Mouse (Mus musculus) left cerebral cortex, adult 8-10 months (tissue): ENCODE results near the gene Fgd4. TPM values are rescaled to one million over a fixed set of nuclear protein-coding genes. Genes with fewer than 3 reads are reported as not detected.
"Not testable (repeated sequence)": the region's sequence is repeated elsewhere in the genome, so short reads cannot be mapped to it uniquely, and the experiment has no call there.

Source experiments
- DNase-seq, 2 experiments: peaks; one replicate each; pipeline ENCODE4 v3.0.0; 2022; ENCODE audit warnings: low spot score in 2 of 2
- total RNA-seq, 4 experiments: library from RNA; stranded (reverse); gene quantifications; 2 replicates each; pipeline ENCODE4 v1.2.4; 2022

Gene Fgd4
- total RNA-seq, 4 experiments from 2014 or later = 27.5 to 33.1 (median 28.9) TPM

- DNase-seq = no peak
Measured at GRCm38 (mm10) chr16:16546657-16547056, 53.7 kb downstream of the Fgd4 start.

- DNase-seq = no peak
Measured at GRCm38 (mm10) chr16:16542956-16543441, 57.4 kb downstream of the Fgd4 start.

GRCm38 (mm10) chr16:16539396-16539795 lies 61.0 kb downstream of the Fgd4 start:
- DNase-seq = not testable (repeated sequence)

GRCm38 (mm10) chr16:16535232-16535631 lies 65.1 kb downstream of the Fgd4 start:
- no peak for DNase-seq

- DNase-seq = no peak
Measured at GRCm38 (mm10) chr16:16528014-16528413, 72.3 kb downstream of the Fgd4 start.

GRCm38 (mm10) chr16:16527267-16527666 lies 73.1 kb downstream of the Fgd4 start:
- DNase-seq = peak in 1 of 2 experiments; percentile 35

GRCm38 (mm10) chr16:16526741-16527105 lies 73.6 kb downstream of the Fgd4 start:
- DNase-seq = no peak

- no peak for DNase-seq
Measured at GRCm38 (mm10) chr16:16526097-16526740, 74.1 kb downstream of the Fgd4 start.

GRCm38 (mm10) chr16:16525266-16525904 lies 75.0 kb downstream of the Fgd4 start:
- DNase-seq = no peak

GRCm38 (mm10) chr16:16523632-16524031 lies 76.7 kb downstream of the Fgd4 start:
- DNase-seq = no peak

GRCm38 (mm10) chr16:16522869-16523268 lies 77.5 kb downstream of the Fgd4 start:
- DNase-seq = not testable (repeated sequence)

- DNase-seq = no peak
Measured at GRCm38 (mm10) chr16:16501491-16501890, 98.9 kb downstream of the Fgd4 start.

GRCm38 (mm10) chr16:16500926-16501325 lies 99.4 kb downstream of the Fgd4 start:
- DNase-seq = no peak

- DNase-seq = no peak
Measured at GRCm38 (mm10) chr16:16498798-16499197, 101.6 kb downstream of the Fgd4 start.

GRCm38 (mm10) chr16:16485523-16486043 lies 114.8 kb downstream of the Fgd4 start:
- DNase-seq = no peak

- no peak for DNase-seq
Measured at GRCm38 (mm10) chr16:16484601-16485000, 115.7 kb downstream of the Fgd4 start.

GRCm38 (mm10) chr16:16473451-16473850 lies 126.9 kb downstream of the Fgd4 start:
- DNase-seq = not testable (repeated sequence)

GRCm38 (mm10) chr16:16450021-16450420 lies 150.3 kb downstream of the Fgd4 start:
- DNase-seq = no peak

GRCm38 (mm10) chr16:16438436-16438835 lies 161.9 kb downstream of the Fgd4 start:
- DNase-seq = no peak

GRCm38 (mm10) chr16:16422456-16422855 lies 177.9 kb downstream of the Fgd4 start:
- no peak for DNase-seq

GRCm38 (mm10) chr16:16367217-16367616 lies 233.1 kb downstream of the Fgd4 start:
- DNase-seq = not testable (repeated sequence)
